ENCODE assay signal across 21 mouse cellular contexts in genomic region chr14:23397642-23398041, GRCm38 (mm10).
A peak's percentile ranks its signal among the peaks of the same experiment; 100 is the strongest.
DNase-seq lines count a peak whose midpoint lies in the region; ATAC-seq and TF ChIP-seq lines count a peak whose summit lies in the region.
"Had no signal": no experiment of that assay in that cellular context is flagged by ENCODE, and none has a peak within 500 bp of the region (broad histone marks: within the 10 kb centered on the region; RNA-seq: fewer than 3 reads in every experiment).

No protein-coding gene starts in this region.

- 55% methylated on average over 1 of the region's 1 CpGs for WGBS in limb, embryonic 11.5 days
- WGBS in midbrain, postnatal 0 days = 34% methylated on average over 1 of the region's 1 CpGs

- H3K4me3 ChIP-seq in testis, adult 2 months (ENCODE audit: control insufficient read depth, low read depth, low read length) = peak overlapping the region; percentile 37; the same call in 1 of the 2 replicates
- no peak overlapping the region for H3K4me3 ChIP-seq in limb, embryonic 11.5 days (ENCODE audit: low read depth, low read length)
- no peak overlapping the region for H3K4me3 ChIP-seq in midbrain, postnatal 0 days (ENCODE audit: low read depth, low read length)
- H3K4me3 ChIP-seq: forebrain, embryonic 10.5 days; forebrain, embryonic 13.5 days; heart, embryonic 13.5 days; hindbrain, embryonic 12.5 days; hindbrain, embryonic 15.5 days had no signal

- no peaks in the 10 kb centered on the region for H3K9me3 ChIP-seq in limb, embryonic 11.5 days (ENCODE audit: control insufficient read depth, low read length)
- no peaks in the 10 kb centered on the region for H3K9me3 ChIP-seq in midbrain, postnatal 0 days (ENCODE audit: low read length)
- H3K9me3 ChIP-seq: forebrain, embryonic 10.5 days; forebrain, embryonic 13.5 days; heart, embryonic 13.5 days; hindbrain, embryonic 12.5 days; hindbrain, embryonic 15.5 days had no signal

- ATAC-seq in limb, embryonic 11.5 days (ENCODE audit: insufficient number of reproducible peaks, low FRiP score, low TSS enrichment, low read depth) = no peak
- ATAC-seq in midbrain, postnatal 0 days (ENCODE audit: low FRiP score) = no peak
- ATAC-seq: CD4-positive, CD25-positive, alpha-beta regulatory T cell, adult 4 months; forebrain, embryonic 13.5 days; forebrain, embryonic 16.5 days had no signal

- no peaks in the 10 kb centered on the region for H3K27me3 ChIP-seq in testis, adult 2 months (ENCODE audit: control insufficient read depth, insufficient read depth, low read length)
- no peaks in the 10 kb centered on the region for H3K27me3 ChIP-seq in limb, embryonic 11.5 days (ENCODE audit: control insufficient read depth, insufficient read depth, low read length)
- H3K27me3 ChIP-seq in midbrain, postnatal 0 days (ENCODE audit: insufficient read depth, low read length) = no peaks in the 10 kb centered on the region
- H3K27me3 ChIP-seq: heart, embryonic 13.5 days; hindbrain, embryonic 12.5 days; hindbrain, embryonic 15.5 days had no signal

- TF ChIP-seq POLR2A in testis, adult 2 months (IDR thresholded peaks at IDR 0.05; ENCODE audit: control insufficient read depth, low read depth, low read length) = no peak

- no peak for DNase-seq in testis, postnatal 10 days (ENCODE audit: low spot score)
- DNase-seq in R1 (ENCODE audit: low read depth, low spot score) = peak; percentile 39
- DNase-seq in limb, embryonic 11.5 days (ENCODE audit: low spot score) = no peak
- DNase-seq in midbrain, postnatal 0 days (ENCODE audit: low spot score) = no peak
- DNase-seq in layer of hippocampus, postnatal 10 days (ENCODE audit: low spot score in 2 of 2) = no peak
- DNase-seq: adrenal gland, postnatal 10 days; adrenal gland, postnatal 36 days; cerebellum, adult 18-20 months; cerebellum, adult 9-10 months; cerebellum, postnatal 14 days; gastrocnemius, postnatal 10 days; gastrocnemius, postnatal 36 days had no signal

- H3K36me3 ChIP-seq in testis, adult 2 months (ENCODE audit: control insufficient read depth, insufficient read depth, low read length) = no peaks in the 10 kb centered on the region
- H3K36me3 ChIP-seq in limb, embryonic 11.5 days (ENCODE audit: control insufficient read depth, insufficient read depth, low read length) = no peaks in the 10 kb centered on the region
- no peaks in the 10 kb centered on the region for H3K36me3 ChIP-seq in midbrain, postnatal 0 days (ENCODE audit: insufficient read depth, low read length)
- H3K36me3 ChIP-seq: forebrain, embryonic 10.5 days; G1E; heart, embryonic 13.5 days; hindbrain, embryonic 12.5 days; hindbrain, embryonic 15.5 days had no signal

- no peaks in the 10 kb centered on the region for H3K4me1 ChIP-seq in testis, adult 2 months (ENCODE audit: control insufficient read depth, insufficient read depth, low read length)
- peaks cover 7% of the 10 kb centered on the region; the same call in 1 of the 2 replicates for H3K4me1 ChIP-seq in limb, embryonic 11.5 days (ENCODE audit: control insufficient read depth, insufficient read depth, low read length)
- H3K4me1 ChIP-seq in midbrain, postnatal 0 days (ENCODE audit: insufficient read depth, low read length) = no peaks in the 10 kb centered on the region
- H3K4me1 ChIP-seq: forebrain, embryonic 13.5 days; heart, embryonic 13.5 days had no signal

- TF ChIP-seq CTCF in testis, adult 2 months (IDR thresholded peaks at IDR 0.05; ENCODE audit: control insufficient read depth, insufficient read depth, insufficient replicate concordance, low read depth, low read length) = no peak
- TF ChIP-seq CTCF in midbrain, postnatal 0 days (IDR thresholded peaks at IDR 0.05) = no peak

- no peak overlapping the region for H3K9ac ChIP-seq in limb, embryonic 11.5 days (ENCODE audit: low read length)
- H3K9ac ChIP-seq in midbrain, postnatal 0 days (replicated peaks; ENCODE audit: low read length, poor library complexity, severe bottlenecking) = no peak overlapping the region
- H3K9ac ChIP-seq: forebrain, embryonic 13.5 days; heart, embryonic 13.5 days; hindbrain, embryonic 12.5 days; hindbrain, embryonic 15.5 days had no signal

- H3K27ac ChIP-seq in testis, adult 2 months (ENCODE audit: control insufficient read depth, insufficient read depth, low read depth, low read length) = no peak overlapping the region
- 0 out of 2 replicates have a peak overlapping the region, but pooled peaks have one; percentile 36 for H3K27ac ChIP-seq in limb, embryonic 11.5 days (replicated peaks; ENCODE audit: low read depth, low read length)
- H3K27ac ChIP-seq in midbrain, postnatal 0 days (ENCODE audit: low read depth, low read length) = no peak overlapping the region
- H3K27ac ChIP-seq: forebrain, embryonic 10.5 days; forebrain, embryonic 13.5 days; heart, embryonic 13.5 days; hindbrain, embryonic 12.5 days; hindbrain, embryonic 15.5 days had no signal

- no peak overlapping the region for H3K4me2 ChIP-seq in limb, embryonic 11.5 days (ENCODE audit: low read depth, severe bottlenecking)
- H3K4me2 ChIP-seq in midbrain, postnatal 0 days (ENCODE audit: low read depth, low read length, poor library complexity, severe bottlenecking) = no peak overlapping the region
- H3K4me2 ChIP-seq: forebrain, embryonic 13.5 days; heart, embryonic 13.5 days; hindbrain, embryonic 12.5 days; hindbrain, embryonic 15.5 days had no signal
